Mouse (Mus musculus) kidney, postnatal 14 days (tissue): ENCODE data around the gene Plekho2.

Source experiments
- DNase-seq: peaks from one replicate; pipeline ENCODE4 v3.0.0; 2022; ENCODE audit warnings: mixed read lengths

Plekho2 gene

DNA sequence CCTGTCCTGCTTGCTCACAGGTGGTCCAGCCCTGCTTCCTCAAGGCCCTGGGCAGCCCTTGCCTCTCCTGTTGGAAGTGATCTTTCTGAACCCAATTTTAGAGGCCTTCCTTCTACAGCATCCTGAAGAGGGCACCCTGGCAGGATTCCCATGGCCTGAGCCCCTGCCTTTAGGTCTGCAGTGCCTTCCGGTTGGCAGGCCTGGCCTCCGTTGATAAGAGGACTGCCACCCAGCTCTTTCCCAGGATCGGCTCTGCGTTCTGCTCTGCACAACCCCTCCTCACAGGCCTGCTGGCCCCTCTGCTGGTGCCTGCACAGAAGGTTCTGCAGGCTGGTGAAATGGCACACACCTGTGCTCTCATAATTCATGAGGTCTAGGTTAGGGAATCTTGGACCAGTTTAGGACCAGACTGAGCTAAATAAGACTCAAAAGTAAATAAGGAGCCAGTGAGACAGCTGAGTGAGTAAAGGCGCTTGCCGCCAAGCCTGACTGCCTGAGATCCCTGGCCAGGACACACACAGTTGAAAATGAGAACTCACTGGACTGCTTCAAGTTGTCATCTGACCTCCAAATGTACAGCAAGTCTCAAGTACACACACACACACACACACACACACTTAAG lies 51.3 kb downstream of the Plekho2 start:
- DNase-seq: no peak

DNA sequence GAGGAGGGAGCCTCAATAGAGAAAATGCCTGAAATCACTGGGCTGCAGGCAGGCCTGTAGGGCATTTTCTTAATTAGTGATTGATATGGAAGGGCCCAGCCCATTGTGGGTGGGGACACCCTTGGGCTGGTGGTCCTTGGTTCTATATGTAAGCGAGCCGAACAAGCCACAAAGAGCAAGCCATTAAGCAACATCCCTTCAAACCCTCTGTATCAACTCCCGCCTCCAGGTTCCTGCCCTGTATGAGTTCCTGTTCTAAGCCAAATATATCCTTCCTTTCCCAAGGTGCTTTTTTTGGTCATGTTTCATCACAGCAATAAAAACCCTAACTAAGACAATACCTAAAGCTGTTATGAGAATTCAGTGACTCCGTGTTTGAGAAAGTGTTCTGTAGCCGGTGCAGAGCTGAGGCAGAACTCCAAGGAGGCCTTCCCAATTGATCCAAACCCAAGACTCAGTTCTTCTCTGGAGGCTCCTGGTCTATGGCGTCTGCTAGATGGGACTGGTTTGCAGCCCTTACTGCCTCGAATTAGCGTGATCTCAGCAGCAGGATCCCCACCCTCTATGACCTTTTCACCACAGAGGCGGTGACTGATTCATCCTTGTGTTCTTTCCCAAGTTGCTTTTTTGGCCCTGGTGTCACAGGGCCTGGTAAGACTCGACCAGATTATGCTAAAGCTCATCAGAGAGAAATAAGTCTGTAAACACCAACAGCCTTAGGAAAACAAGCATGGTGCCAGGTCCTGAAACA lies 54.2 kb downstream of the Plekho2 start:
- DNase-seq: no peak

DNA sequence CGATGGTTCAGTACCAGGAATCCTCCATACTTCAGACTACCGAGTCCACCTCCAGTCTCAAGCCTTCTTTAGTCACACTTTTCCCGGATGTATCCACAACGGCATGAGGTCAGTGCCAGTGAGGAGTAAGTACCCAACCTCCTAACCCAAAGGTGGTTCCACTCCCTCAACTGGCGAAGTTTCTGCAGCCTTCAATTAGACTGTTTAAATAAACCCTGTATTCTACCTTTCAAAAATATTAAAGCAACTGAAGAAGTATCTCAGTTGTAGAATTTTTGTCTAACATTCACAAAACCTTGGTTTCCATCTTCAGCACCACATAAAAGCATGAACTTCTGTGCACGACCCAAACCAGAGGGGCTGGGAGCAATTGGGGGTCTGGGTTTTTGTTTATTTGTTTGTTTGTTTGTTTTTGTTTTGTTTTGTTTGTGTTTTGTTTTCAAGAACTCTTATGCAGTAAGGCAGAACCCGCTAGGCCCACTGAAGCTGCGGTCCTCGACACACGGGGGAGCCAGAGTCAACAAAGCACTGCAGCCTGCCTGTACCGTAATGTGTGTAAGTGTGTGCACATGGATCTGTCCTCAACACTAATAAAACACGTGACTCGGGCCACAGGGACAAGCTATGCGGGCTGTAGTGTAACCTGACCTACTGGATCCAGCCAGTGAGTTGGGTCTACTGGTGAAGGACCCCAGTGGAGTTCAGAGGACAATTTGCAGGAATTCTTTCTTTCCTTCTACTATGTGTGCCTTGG lies 56.1 kb downstream of the Plekho2 start:
- DNase-seq: peak; percentile 89

DNA sequence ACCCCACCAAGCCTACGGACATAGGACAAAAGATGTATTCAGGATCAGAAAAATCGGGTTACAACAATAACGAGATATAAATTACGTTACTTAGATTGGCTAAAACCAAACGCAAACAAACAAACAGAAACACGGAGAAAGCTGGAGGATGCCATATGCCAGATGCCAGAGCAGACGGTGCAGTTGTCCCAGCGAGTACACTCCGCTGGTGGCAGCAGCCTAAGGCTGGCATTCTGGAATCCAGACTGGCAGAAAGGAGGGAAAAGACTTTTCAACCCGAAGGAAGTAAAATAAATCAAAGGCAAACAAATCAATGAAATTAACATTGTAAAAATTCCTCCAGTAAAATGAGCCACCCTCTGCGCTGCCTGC lies 59.3 kb downstream of the Plekho2 start:
- no peak for DNase-seq

DNA sequence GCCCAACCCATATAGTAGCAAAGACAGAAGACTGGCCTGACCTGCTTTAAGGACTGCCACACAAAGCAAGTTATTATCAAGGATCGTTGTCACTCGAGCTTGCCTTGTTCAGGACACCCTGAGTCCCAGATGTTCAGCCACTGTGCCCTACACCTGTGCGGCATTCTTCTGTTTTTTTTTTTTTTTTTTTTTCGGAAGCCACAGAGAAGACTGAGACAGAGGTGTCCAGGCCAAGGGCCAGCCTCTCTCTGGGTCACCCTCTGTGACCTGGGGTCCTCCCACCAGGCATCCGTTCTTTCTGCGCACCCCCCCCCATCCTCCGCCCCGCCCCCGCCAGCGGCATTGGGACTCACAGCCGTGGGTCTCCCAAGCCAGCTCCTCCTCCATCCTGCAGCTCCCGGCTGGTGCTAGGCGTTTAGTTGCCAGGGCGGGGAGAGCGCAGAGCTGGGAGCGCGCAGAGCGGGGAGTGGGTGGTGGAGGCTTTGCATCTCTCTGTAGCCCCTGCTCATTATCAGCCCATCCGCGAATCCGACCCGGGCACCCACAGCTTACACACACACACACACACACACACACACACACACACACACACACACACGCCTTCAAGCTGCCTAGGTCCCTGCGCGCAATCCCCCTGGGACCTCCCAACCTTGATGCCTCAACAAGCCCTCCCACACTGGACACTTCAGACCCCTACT lies 59.9 kb downstream of the Plekho2 start, which contains the start of gene Ankdd1a:
Gene Ankdd1a (minus strand): TSS at position 387 of the 698 bp plus-strand sequence.
- DNase-seq: peak; percentile 11

DNA sequence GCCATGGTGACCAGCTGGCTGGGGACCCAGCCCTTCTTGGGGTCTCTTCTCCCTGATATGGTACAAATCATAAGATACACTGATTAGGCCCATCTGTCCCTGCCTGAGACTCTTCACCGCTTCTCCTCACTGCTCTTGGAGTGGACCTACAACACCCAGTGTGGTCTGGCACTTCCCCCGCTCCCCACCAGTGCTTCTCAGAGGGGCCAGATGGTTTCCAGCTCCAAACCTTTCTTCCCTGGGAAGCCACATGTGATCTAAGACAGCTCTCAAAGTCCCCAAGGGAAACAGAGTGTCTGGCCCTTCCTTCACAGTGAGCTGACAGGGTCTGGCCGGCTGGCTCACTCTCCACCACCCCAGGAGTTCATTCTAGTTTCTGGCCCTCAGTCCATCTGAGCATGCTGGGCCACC lies 65.0 kb downstream of the Plekho2 start:
- DNase-seq: no peak

DNA sequence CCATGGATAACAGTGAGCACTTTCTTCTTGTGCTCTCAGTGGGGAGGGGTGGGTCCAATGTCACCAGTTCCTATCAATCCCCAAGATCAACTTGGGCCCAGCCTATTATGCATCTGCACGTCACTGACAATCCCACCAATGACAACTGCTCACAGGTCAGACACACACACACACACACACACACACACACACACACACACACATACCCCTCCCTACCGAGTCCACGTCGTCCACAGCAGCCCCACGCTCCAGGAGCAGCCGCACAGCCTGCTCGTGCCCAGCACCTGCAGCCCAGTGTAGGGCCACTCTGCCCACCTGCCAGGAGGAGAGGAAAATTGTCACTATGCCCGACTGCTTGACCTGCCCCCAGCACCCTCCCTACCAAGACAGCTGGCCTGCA lies 65.4 kb downstream of the Plekho2 start:
- no peak for DNase-seq

DNA sequence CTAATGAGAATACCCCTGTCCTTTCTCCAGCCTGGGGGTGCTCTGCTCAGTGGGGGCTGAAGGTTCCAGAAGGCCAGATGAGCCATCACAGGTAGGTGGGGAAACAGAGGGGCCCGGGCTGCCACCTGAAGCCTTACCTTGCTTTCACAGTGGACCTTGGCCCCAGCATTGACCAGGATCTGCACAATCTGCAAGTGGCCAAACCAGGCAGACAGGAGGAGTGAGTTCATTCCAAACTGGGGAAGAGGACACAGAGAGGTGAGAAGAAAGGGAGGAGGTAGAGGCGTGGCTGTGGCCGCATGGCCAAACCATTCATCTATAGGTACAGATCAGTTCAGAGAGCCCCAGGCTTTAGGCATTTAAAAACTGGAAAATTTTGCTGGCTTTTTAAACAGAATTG lies 67.3 kb downstream of the Plekho2 start:
- DNase-seq: no peak

DNA sequence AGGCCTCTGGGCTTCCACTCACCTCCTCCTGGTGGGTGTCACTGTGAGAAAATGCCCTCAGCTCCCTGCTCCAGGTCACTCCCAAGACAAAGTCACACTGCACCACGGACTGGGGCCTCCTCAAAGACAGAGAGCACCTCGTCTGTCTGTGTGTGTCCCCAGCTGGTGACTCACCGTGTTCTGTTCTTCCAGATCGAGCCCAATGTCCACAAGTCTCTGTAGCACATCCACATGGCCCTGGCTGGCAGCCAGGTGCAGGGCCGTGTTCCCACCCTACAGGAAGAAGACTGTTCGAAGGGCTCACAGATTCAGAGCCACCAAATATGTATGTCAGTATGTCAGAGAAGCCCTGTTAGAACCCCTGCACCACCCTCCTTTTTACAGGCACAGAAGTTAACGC lies 71.4 kb downstream of the Plekho2 start:
- no peak for DNase-seq

DNA sequence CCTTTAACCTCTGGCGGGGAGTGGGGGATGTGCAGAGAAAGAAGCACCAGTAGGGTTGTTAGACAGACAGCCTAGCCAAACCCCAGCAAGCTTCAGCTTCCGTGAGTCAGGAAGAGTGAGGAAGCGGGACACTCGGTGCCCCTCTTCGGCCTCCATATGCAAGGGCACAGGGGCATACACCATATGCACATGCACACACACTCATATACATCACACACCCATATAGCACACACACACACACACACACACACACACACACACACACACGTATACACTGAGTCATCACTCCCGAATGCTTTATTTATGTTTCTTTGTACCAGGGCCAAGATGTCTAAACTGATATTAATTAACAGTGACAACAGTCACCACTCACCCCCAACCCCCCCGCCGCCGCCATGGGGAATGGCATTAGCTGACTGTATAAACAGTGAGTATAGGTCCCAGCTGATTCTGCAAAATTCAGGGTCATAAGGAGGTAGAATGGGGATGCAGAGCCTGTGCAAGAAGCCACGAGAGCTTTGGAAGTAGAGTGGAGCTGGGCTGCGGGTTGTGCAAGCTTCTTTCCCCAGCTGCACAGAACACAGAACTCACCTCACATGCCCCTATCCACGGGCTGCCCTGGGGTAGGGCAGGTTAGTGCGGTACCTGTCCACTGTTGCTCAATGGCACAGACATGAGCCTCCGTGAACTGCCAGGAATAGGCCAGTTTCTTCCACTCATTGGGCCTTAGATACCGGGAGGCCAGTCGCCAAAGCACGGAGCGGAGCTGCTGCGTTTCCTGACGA lies 76.9 kb downstream of the Plekho2 start:
- no peak for DNase-seq
